Mouse (Mus musculus) heart, adult 2 months (tissue): ENCODE measurements around the gene Glipr2. TPM values are rescaled to one million over a fixed set of nuclear protein-coding genes. Genes with fewer than 3 reads are reported as not detected.
A peak's percentile ranks its signal among the peaks of the same experiment; 100 is the strongest.

Source experiments
- DNase-seq, 2 experiments: peaks; one replicate each; pipeline ENCODE4 v3.0.0; 2021
- H3K27ac ChIP-seq: fragments of 200-600 bp; 2 replicates; pipeline ENCODE4 v1.8.1; 2022
- H3K27me3 ChIP-seq: fragments of 200-500 bp; 2 replicates; pipeline ENCODE4 v1.6.1; 2012; ENCODE audit warnings: mild to moderate bottlenecking, low read length, inconsistent platforms, mixed read lengths; ENCODE audit not compliant: control insufficient read depth, insufficient read depth
- H3K36me3 ChIP-seq: fragments of 200-500 bp; 2 replicates; pipeline ENCODE4 v1.6.1; 2012; ENCODE audit warnings: low read length, inconsistent platforms; ENCODE audit not compliant: control insufficient read depth, insufficient read depth
- H3K4me1 ChIP-seq: fragments of 200-500 bp; 2 replicates; pipeline ENCODE4 v1.6.1; 2011; ENCODE audit warnings: low read length; ENCODE audit not compliant: control insufficient read depth, insufficient read depth
- H3K4me3 ChIP-seq: fragments of 200-600 bp; 2 replicates; pipeline ENCODE4 v1.8.1; 2022
- H3K79me2 ChIP-seq: fragments of 200-500 bp; replicated peaks from 2 replicates; pipeline ENCODE4 v1.6.1; 2012; ENCODE audit warnings: mild to moderate bottlenecking, inconsistent platforms, low read length, moderate library complexity, mixed read lengths; ENCODE audit not compliant: control insufficient read depth, insufficient read depth
- H3K9ac ChIP-seq: fragments of 200-500 bp; 2 replicates; pipeline ENCODE4 v1.6.1; 2012; ENCODE audit warnings: low read depth, mild to moderate bottlenecking, control low read depth, inconsistent platforms, low read length, mixed read lengths
- CTCF ChIP-seq: fragments of 200-600 bp; IDR thresholded peaks from 2 replicates; pipeline ENCODE4 v1.8.1; 2022; ENCODE audit warnings: antibody characterized with exemption, mild to moderate bottlenecking, moderate library complexity
- EP300 ChIP-seq: fragments of 200-500 bp; IDR thresholded peaks from 2 replicates; pipeline ENCODE4 v1.6.1; 2011; ENCODE audit warnings: low read depth, low read length, control low read depth; ENCODE audit not compliant: insufficient read depth
- POLR2A ChIP-seq: fragments of 200-500 bp; IDR thresholded peaks from 2 replicates; pipeline ENCODE4 v1.6.1; 2011; ENCODE audit warnings: mild to moderate bottlenecking, low read depth, low read length, control low read depth; ENCODE audit not compliant: insufficient read depth
- WGBS: fragments of 180-500 bp; shearing (Covaris S2); methylation state at CpG from one replicate; pipeline ENCODE4 v1.1.7; 2018; 5-methylcytosine and 5-hydroxymethylcytosine counted together
- intact Hi-C: fragments of 180-260 bp; cut with DNase I; formaldehyde crosslinking; loops from one replicate; pipeline ENCODE4 v1.15.1; 2025
- polyA plus RNA-seq: library from polyadenylated mRNA; depleted of rRNA; stranded (reverse); fragments of >200 nt; gene quantifications from 2 replicates; pipeline ENCODE4 v1.2.3, GENCODE M21; 2012
- total RNA-seq, 2 experiments: library from RNA; stranded (reverse); gene quantifications; 2 replicates each; pipeline ENCODE4 v1.2.3; 2021

The Glipr2 gene
- total and polyA plus RNA-seq, 3 experiments: 2.1 to 5.3 (median 5.2) TPM

- Histone ChIP-seq H3K79me2 (no peaks in the 10 kb centered on the region), H3K4me1 (peaks cover 7% of the 10 kb centered on the region), H3K9ac (no peak overlapping the region), H3K4me3 (no peak overlapping the region), H3K36me3 (no peaks in the 10 kb centered on the region), H3K27ac (peak overlapping the region; percentile 21), H3K27me3 (no peaks in the 10 kb centered on the region)
- peak; percentile 61 to 83 for DNase-seq
- no peak for TF ChIP-seq EP300
- no peak for TF ChIP-seq CTCF
- no peak for TF ChIP-seq POLR2A
- 25% methylated on average over 4 of the region's 4 CpGs for WGBS
- intact Hi-C loops: no loop called here
These were observed 16.4 kb downstream of the Glipr2 start for GRCm38 (mm10) chr4:43973526-43973981.

- no peaks in the 10 kb centered on the region for H3K27me3 ChIP-seq
- peaks cover 17% of the 10 kb centered on the region for H3K4me1 ChIP-seq
- H3K9ac ChIP-seq: no peak overlapping the region
- DNase-seq: no peak
- TF ChIP-seq EP300 (no peak), CTCF (no peak), POLR2A (no peak)
- WGBS: 78% methylated on average over 10 of the region's 10 CpGs
- no peak overlapping the region for H3K27ac ChIP-seq
- intact Hi-C loops: no loop called here
- H3K36me3 ChIP-seq: no peaks in the 10 kb centered on the region
- no peaks in the 10 kb centered on the region for H3K79me2 ChIP-seq
- H3K4me3 ChIP-seq: no peak overlapping the region
These were observed 17.9 kb downstream of the Glipr2 start for GRCm38 (mm10) chr4:43974914-43975616.

- H3K9ac ChIP-seq: no peak overlapping the region
- no peak overlapping the region for H3K4me3 ChIP-seq
- DNase-seq: no peak
- TF ChIP-seq CTCF (no peak), POLR2A (no peak), EP300 (no peak)
- intact Hi-C loops: no loop called here
- H3K36me3 ChIP-seq: no peaks in the 10 kb centered on the region
- H3K27ac ChIP-seq: no peak overlapping the region
- H3K4me1 ChIP-seq: peaks cover 18% of the 10 kb centered on the region
- H3K79me2 ChIP-seq: no peaks in the 10 kb centered on the region
- H3K27me3 ChIP-seq: no peaks in the 10 kb centered on the region
- 79% methylated on average over 6 of the region's 6 CpGs for WGBS
These were observed 19.1 kb downstream of the Glipr2 start for GRCm38 (mm10) chr4:43976223-43976740.

GRCm38 (mm10) chr4:43978521-43979443 lies 21.6 kb downstream of the Glipr2 start:
- peak; percentile 64 to 67 for DNase-seq
- TF ChIP-seq POLR2A (no peak), CTCF (0 out of 2 replicates have a peak, but pooled peaks have one; percentile 2), EP300 (no peak)
- H3K36me3 ChIP-seq: no peaks in the 10 kb centered on the region
- H3K4me3 ChIP-seq: no peak overlapping the region
- H3K9ac ChIP-seq: no peak overlapping the region
- WGBS: 31% methylated on average over 17 of the region's 17 CpGs
- intact Hi-C loops: no loop called here
- H3K27ac ChIP-seq: peak overlapping the region; percentile 31; the same call in 1 of the 2 replicates
- H3K27me3 ChIP-seq: no peaks in the 10 kb centered on the region
- no peaks in the 10 kb centered on the region for H3K79me2 ChIP-seq
- H3K4me1 ChIP-seq: peaks cover 15% of the 10 kb centered on the region

- WGBS: 42% methylated on average over 3 of the region's 3 CpGs
- H3K9ac ChIP-seq: no peak overlapping the region
- H3K79me2 ChIP-seq: no peaks in the 10 kb centered on the region
- peaks cover 15% of the 10 kb centered on the region for H3K4me1 ChIP-seq
- no peak for DNase-seq
- no peak overlapping the region for H3K4me3 ChIP-seq
- intact Hi-C loops: loop anchor here (10.0 kb wide), 1 partner anchor 235 kb away; no protein-coding TSS in a partner anchor
- no peaks in the 10 kb centered on the region for H3K27me3 ChIP-seq
- TF ChIP-seq EP300 (no peak), CTCF (no peak), POLR2A (no peak)
- H3K27ac ChIP-seq: no peak overlapping the region
- H3K36me3 ChIP-seq: no peaks in the 10 kb centered on the region
These were observed 22.5 kb downstream of the Glipr2 start for GRCm38 (mm10) chr4:43979746-43980145.
